Mouse (Mus musculus) liver, adult 2 months (tissue): ENCODE measurements at regions not wholly inside any gene's neighbourhood (a gene's known extent, or its start where the extent isn't known, plus 50 kb on each side); places are given as distances from the start of the nearest gene placed in this dataset.

Experiments
- DNase-seq: peaks from one replicate; pipeline ENCODE4 v3.0.0-alpha.2; 2011; ENCODE audit warnings: low read depth, low spot score; ENCODE audit errors: extremely low read depth
- H3K27ac ChIP-seq: fragments of 200-500 bp; replicated peaks from 2 replicates; pipeline ENCODE4 v1.5.1; 2012; ENCODE audit warnings: low read depth, mild to moderate bottlenecking, control low read depth, inconsistent platforms, low read length; ENCODE audit not compliant: insufficient read depth
- H3K27me3 ChIP-seq: fragments of 200-500 bp; 2 replicates; pipeline ENCODE4 v1.6.1; 2012; ENCODE audit warnings: mild to moderate bottlenecking, moderate library complexity, low read length, inconsistent platforms; ENCODE audit not compliant: control insufficient read depth, insufficient read depth
- H3K36me3 ChIP-seq: fragments of 200-500 bp; 2 replicates; pipeline ENCODE4 v1.6.1; 2012; ENCODE audit warnings: low read length, inconsistent platforms; ENCODE audit not compliant: control insufficient read depth, insufficient read depth
- H3K4me1 ChIP-seq: fragments of 200-500 bp; 2 replicates; pipeline ENCODE4 v1.6.1; 2011; ENCODE audit warnings: low read length; ENCODE audit not compliant: control insufficient read depth, insufficient read depth
- H3K4me3 ChIP-seq: fragments of 200-500 bp; 2 replicates; pipeline ENCODE4 v1.5.1; 2011; ENCODE audit warnings: low read depth, mild to moderate bottlenecking, control low read depth, low read length, moderate library complexity; ENCODE audit not compliant: insufficient read depth
- H3K79me2 ChIP-seq: fragments of 200-500 bp; 2 replicates; pipeline ENCODE4 v1.6.1; 2012; ENCODE audit warnings: inconsistent platforms, mild to moderate bottlenecking, low read length, moderate library complexity; ENCODE audit not compliant: control insufficient read depth, insufficient read depth
- H3K9ac ChIP-seq: fragments of 200-500 bp; 2 replicates; pipeline ENCODE4 v1.6.1; 2012; ENCODE audit warnings: low read depth, mild to moderate bottlenecking, control low read depth, inconsistent platforms, low read length
- CTCF ChIP-seq: fragments of 200-500 bp; IDR thresholded peaks from 2 replicates; pipeline ENCODE4 v1.5.1; 2011; ENCODE audit warnings: low read depth, low read length, control low read depth
- POLR2A ChIP-seq: fragments of 200-500 bp; IDR thresholded peaks from 2 replicates; pipeline ENCODE4 v1.6.1; 2011; ENCODE audit warnings: low read length, control low read depth; ENCODE audit not compliant: insufficient read depth; ENCODE audit errors: extremely low read depth
- WGBS: fragments of 180-500 bp; shearing (Covaris S2); methylation state at CpG from one replicate; pipeline ENCODE4 v1.1.7; 2018; 5-methylcytosine and 5-hydroxymethylcytosine counted together

- H3K4me3 ChIP-seq = no peak overlapping the region
- no peaks in the 10 kb centered on the region for H3K36me3 ChIP-seq
- TF ChIP-seq CTCF (no peak), POLR2A (no peak)
- H3K9ac ChIP-seq = no peak overlapping the region
- no peaks in the 10 kb centered on the region for H3K79me2 ChIP-seq
- DNase-seq = no peak
- H3K4me1 ChIP-seq = no peaks in the 10 kb centered on the region; the same call in 1 of the 2 replicates
- 97% methylated on average over 1 of the region's 1 CpGs for WGBS
- no peaks in the 10 kb centered on the region for H3K27me3 ChIP-seq
- no peak overlapping the region for H3K27ac ChIP-seq
Observed at GRCm38 (mm10) chr10:21702134-21702533, 109.2 kb downstream of the 1700020N01Rik start.

- no peak for TF ChIP-seq POLR2A
- H3K4me1 ChIP-seq = no peaks in the 10 kb centered on the region
- H3K27me3 ChIP-seq = no peaks in the 10 kb centered on the region
- H3K9ac ChIP-seq = no peak overlapping the region
- no peak for DNase-seq
- no peak overlapping the region for H3K27ac ChIP-seq
- no peak overlapping the region for H3K4me3 ChIP-seq
- WGBS = 77% methylated on average over 7 of the region's 7 CpGs
- H3K36me3 ChIP-seq = no peaks in the 10 kb centered on the region
- no peaks in the 10 kb centered on the region for H3K79me2 ChIP-seq
Observed at GRCm38 (mm10) chr10:21711866-21712265, 118.9 kb downstream of the 1700020N01Rik start.

- WGBS = 90% methylated on average over 3 of the region's 3 CpGs
- Histone ChIP-seq H3K79me2 (no peaks in the 10 kb centered on the region), H3K4me1 (no peaks in the 10 kb centered on the region), H3K9ac (no peak overlapping the region), H3K36me3 (no peaks in the 10 kb centered on the region), H3K4me3 (no peak overlapping the region), H3K27ac (no peak overlapping the region), H3K27me3 (no peaks in the 10 kb centered on the region)
- DNase-seq = no peak
- TF ChIP-seq POLR2A = no peak
- TF ChIP-seq CTCF = no peak
Observed at GRCm38 (mm10) chr10:21712828-21713227, 119.9 kb downstream of the 1700020N01Rik start.

- no peak overlapping the region for H3K27ac ChIP-seq
Observed at GRCm38 (mm10) chr10:21715436-21715835, 122.5 kb downstream of the 1700020N01Rik start.

GRCm38 (mm10) chr10:21718189-21718588 is 125.2 kb downstream of the 1700020N01Rik start:
- Histone ChIP-seq H3K9ac (no peak overlapping the region), H3K4me3 (no peak overlapping the region), H3K27ac (no peak overlapping the region), H3K79me2 (no peaks in the 10 kb centered on the region), H3K36me3 (no peaks in the 10 kb centered on the region), H3K27me3 (no peaks in the 10 kb centered on the region), H3K4me1 (no peaks in the 10 kb centered on the region)
- no peak for DNase-seq
- WGBS = 78% methylated on average over 4 of the region's 4 CpGs
- TF ChIP-seq CTCF (no peak), POLR2A (no peak)

More at GRCm38 (mm10) chr10:21715436-21715835, 122.5 kb downstream of the 1700020N01Rik start:
- H3K4me3 ChIP-seq = no peak overlapping the region
- TF ChIP-seq CTCF (no peak), POLR2A (no peak)
- no peak overlapping the region for H3K9ac ChIP-seq
- no peaks in the 10 kb centered on the region for H3K4me1 ChIP-seq
- WGBS = 94% methylated on average over 3 of the region's 3 CpGs
- DNase-seq = no peak
- H3K27me3 ChIP-seq = no peaks in the 10 kb centered on the region
- no peaks in the 10 kb centered on the region for H3K79me2 ChIP-seq
- H3K36me3 ChIP-seq = no peaks in the 10 kb centered on the region

- Histone ChIP-seq H3K79me2 (no peaks in the 10 kb centered on the region), H3K4me1 (no peaks in the 10 kb centered on the region), H3K4me3 (no peak overlapping the region), H3K9ac (no peak overlapping the region), H3K27ac (no peak overlapping the region), H3K27me3 (no peaks in the 10 kb centered on the region), H3K36me3 (no peaks in the 10 kb centered on the region)
- TF ChIP-seq POLR2A (no peak), CTCF (no peak)
- 92% methylated on average over 3 of the region's 3 CpGs for WGBS
- DNase-seq = no peak
Observed at GRCm38 (mm10) chr10:21724351-21724750, 131.4 kb downstream of the 1700020N01Rik start.
